Mouse (Mus musculus): ENCODE measurements around the gene Pim3.
A peak's percentile ranks its signal among the peaks of the same experiment; 100 is the strongest.

Pim3 gene

GRCm38 (mm10) chr15:88883342-88883741 is 21.4 kb downstream of the Pim3 start:
- no peak for DNase-seq

GRCm38 (mm10) chr15:88885376-88885775 is 23.4 kb downstream of the Pim3 start:
- no peak for DNase-seq

- DNase-seq: no peak
Measured at GRCm38 (mm10) chr15:88889032-88889431, 27.0 kb downstream of the Pim3 start.

GRCm38 (mm10) chr15:88889994-88890393 is 28.0 kb downstream of the Pim3 start:
- DNase-seq: no peak

GRCm38 (mm10) chr15:88890751-88891675 is 29.0 kb downstream of the Pim3 start:
- peak; percentile 83 to 86 for DNase-seq

GRCm38 (mm10) chr15:88891676-88892040 is 29.7 kb downstream of the Pim3 start:
- DNase-seq: no peak

GRCm38 (mm10) chr15:88892252-88892651 is 30.3 kb downstream of the Pim3 start:
- no peak for DNase-seq

- no peak for DNase-seq
Measured at GRCm38 (mm10) chr15:88892876-88893275, 30.9 kb downstream of the Pim3 start.

- no peak for DNase-seq
Measured at GRCm38 (mm10) chr15:88895119-88895518, 33.1 kb downstream of the Pim3 start.

- DNase-seq: no peak
Measured at GRCm38 (mm10) chr15:88895891-88896290, 33.9 kb downstream of the Pim3 start.

- DNase-seq: no peak
Measured at GRCm38 (mm10) chr15:88896341-88896980, 34.5 kb downstream of the Pim3 start.

- DNase-seq: peak; percentile 30 to 43
Measured at GRCm38 (mm10) chr15:88902200-88902875, 40.4 kb downstream of the Pim3 start.

GRCm38 (mm10) chr15:88903086-88903485 is 41.1 kb downstream of the Pim3 start:
- no peak for DNase-seq

- no peak for DNase-seq
Measured at GRCm38 (mm10) chr15:88904056-88904811, 42.2 kb downstream of the Pim3 start.

GRCm38 (mm10) chr15:88906347-88906746 is 44.4 kb downstream of the Pim3 start:
- DNase-seq: no peak

GRCm38 (mm10) chr15:88915046-88915445 is 53.1 kb downstream of the Pim3 start:
- peak in 1 of 2 experiments; percentile 17 for DNase-seq
